Mouse (Mus musculus) splenic B cell, adult 2 months (primary cell): ENCODE results near the gene Best1.

Experiments used
- DNase-seq: peaks from one replicate; pipeline ENCODE4 v3.0.0-alpha.2; 2011; ENCODE audit warnings: low read depth, low spot score
- H3K27me3 ChIP-seq: 2 replicates; pipeline ENCODE4 v1.6.1; 2012; ENCODE audit warnings: mild to moderate bottlenecking, low read length, moderate library complexity, mixed read lengths; ENCODE audit not compliant: control insufficient read depth, poor library complexity, insufficient read depth, severe bottlenecking
- H3K36me3 ChIP-seq: 2 replicates; pipeline ENCODE4 v1.6.1; 2012; ENCODE audit warnings: mild to moderate bottlenecking, low read length, moderate library complexity, mixed read lengths; ENCODE audit not compliant: control insufficient read depth, poor library complexity, insufficient read depth, severe bottlenecking

Best1 gene

DNA sequence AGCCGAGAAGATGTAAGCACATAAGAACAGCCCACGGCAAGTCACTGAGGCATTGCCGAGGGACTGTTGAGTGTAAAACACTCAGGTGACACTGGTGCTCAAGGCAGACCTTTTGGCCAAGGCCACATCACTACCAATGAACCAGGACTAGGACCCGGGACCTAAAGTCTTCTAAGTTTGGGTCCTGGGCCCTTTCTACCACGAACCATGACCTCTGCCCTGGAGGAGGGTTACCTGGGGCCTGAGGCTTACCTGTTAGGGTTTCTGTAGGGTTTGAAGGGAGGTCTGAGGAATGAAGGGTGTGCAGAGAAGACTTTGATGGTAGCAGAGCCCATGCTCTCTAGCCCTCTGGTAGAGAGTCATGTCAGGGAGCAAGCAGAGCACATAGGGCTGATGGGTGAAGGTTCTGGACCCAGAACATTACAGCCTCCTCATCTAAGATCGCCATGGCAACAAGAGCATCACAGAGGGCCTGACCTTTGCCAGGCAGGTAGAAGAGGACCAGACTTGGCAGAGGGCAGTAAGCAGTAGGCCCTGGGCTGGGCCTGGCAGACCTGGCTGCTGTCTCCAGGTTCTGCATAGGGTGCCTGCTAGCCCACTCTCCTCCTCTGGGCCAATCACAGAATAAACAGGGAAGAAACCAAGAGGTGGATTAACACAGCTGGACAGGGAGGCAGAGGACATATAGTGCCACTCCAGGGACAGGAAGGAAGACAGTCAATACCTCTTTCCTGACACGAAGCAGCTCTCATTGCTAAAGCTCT, at the start of gene Best1, which contains the start of gene Rab3il1:
Best1 (minus strand) TSS at position 428 of the 764 bp plus-strand sequence.
Rab3il1 (plus strand) TSS at position 464 of the 764 bp plus-strand sequence.
- no peak for DNase-seq
- H3K27me3 ChIP-seq: no peaks in the 10 kb centered on the region
- H3K36me3 ChIP-seq: no peaks in the 10 kb centered on the region

DNA sequence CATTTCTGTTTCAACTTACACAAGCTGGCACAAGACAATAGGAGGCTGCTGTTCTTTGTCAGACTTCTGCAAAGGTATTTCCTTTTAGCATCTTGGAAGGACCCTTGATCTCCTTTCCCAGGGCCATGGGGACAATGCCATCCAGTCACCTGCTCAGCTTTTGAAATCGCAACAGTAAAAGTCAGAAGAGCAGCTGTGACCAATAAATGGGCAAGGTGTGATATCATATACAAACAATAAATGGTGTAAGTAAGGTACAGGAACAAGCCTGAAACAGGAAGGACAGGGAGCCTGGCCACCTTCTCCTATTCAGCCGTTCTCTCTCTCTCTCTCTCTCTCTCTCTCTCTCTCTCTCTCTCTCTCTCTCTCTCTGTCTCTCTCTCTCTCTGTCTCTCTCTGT, 49.0 kb upstream of the Best1 start:
- Histone ChIP-seq H3K36me3 (no peaks in the 10 kb centered on the region), H3K27me3 (no peaks in the 10 kb centered on the region)
- no peak for DNase-seq

DNA sequence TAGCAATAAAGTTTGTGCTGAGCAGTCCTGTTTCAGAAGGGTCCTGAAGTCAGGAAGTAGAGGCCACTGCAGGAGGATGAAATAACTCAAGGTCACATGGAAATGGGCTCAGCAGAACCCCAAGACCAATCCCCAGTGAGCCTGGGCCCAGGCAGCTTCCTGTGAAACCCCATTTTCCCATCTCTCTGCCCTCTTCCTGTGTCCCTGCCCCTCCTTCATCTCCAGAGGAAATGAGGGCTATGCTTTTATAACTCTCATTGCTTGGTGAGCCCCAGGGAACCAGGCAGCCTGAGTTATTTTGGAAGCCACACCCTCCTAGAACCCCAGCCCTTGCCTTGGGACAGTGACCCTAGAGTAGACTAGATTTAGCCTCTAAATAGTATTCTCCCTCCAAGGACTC, 48.1 kb upstream of the Best1 start:
- DNase-seq: no peak
- Histone ChIP-seq H3K36me3 (no peaks in the 10 kb centered on the region), H3K27me3 (no peaks in the 10 kb centered on the region)

DNA sequence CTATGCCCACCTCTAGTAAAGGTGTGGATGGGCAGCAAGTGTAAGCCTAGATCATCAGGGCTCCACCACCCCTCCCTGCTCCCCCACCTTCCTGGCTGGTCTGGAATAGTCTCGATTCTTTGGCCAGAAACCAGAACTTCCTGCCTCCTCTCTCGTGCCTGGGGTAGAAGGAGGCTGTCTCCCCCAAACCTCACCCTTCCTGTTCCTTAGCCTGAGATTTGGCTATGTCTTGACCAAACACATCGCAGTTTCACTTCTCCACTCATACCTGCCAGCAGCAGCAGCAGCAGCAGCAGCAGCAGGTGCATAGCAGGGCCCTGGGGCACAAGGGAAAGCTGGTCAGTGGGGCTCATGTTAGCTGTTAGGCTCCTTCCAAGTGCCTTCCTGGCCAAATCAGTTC, 45.5 kb upstream of the Best1 start:
- Histone ChIP-seq H3K27me3 (no peaks in the 10 kb centered on the region), H3K36me3 (no peaks in the 10 kb centered on the region)
- DNase-seq: peak; percentile 73

- Histone ChIP-seq H3K36me3 (no peaks in the 10 kb centered on the region), H3K27me3 (no peaks in the 10 kb centered on the region)
- DNase-seq: no peak
Measured at GRCm38 (mm10) chr19:10046346-10046745, 44.9 kb upstream of the Best1 start.

DNA sequence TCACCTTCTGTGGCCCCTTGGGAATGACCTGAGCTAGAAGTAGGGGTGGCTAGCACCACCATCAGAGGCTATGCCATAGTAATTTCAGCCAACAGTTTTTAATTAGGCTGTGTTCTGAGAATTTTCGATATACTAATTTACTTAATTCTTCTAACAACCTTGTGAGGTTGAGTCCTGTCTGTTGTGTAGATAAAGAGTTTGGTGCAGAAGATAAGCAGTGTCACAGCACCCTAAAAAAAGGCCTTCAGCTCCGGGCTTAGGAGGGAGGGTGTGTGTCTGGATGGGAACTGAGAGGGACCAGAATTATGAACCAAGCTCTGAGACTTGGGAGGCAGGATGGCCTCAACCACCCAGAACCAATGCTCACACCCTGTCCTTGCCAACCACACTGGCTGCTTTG, 44.3 kb upstream of the Best1 start:
- Histone ChIP-seq H3K36me3 (no peaks in the 10 kb centered on the region), H3K27me3 (no peaks in the 10 kb centered on the region)
- DNase-seq: no peak

DNA sequence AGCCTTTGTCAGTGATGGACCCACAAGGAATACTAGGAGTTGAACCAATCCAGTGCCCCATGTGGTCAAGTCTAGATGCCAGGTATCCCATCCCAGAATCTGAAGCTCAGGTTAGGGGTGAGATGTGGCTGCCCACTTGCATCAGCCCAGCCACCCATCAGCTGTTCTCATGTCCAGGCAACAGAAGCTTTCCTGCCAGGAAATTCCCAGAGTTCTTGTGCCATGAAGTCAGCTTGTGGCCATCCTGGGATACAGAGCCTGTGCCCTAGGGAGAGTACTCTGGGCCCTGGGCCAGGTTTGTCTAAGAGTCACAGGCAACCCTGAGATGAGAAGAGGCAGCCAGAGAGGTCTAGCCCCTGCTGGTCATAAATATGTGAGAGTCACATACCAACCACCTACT, 42.2 kb upstream of the Best1 start:
- no peak for DNase-seq
- Histone ChIP-seq H3K27me3 (no peaks in the 10 kb centered on the region), H3K36me3 (no peaks in the 10 kb centered on the region)

- DNase-seq: no peak
- no peaks in the 10 kb centered on the region for H3K36me3 ChIP-seq
- H3K27me3 ChIP-seq: no peaks in the 10 kb centered on the region
Measured at GRCm38 (mm10) chr19:10042816-10043215, 41.4 kb upstream of the Best1 start.

DNA sequence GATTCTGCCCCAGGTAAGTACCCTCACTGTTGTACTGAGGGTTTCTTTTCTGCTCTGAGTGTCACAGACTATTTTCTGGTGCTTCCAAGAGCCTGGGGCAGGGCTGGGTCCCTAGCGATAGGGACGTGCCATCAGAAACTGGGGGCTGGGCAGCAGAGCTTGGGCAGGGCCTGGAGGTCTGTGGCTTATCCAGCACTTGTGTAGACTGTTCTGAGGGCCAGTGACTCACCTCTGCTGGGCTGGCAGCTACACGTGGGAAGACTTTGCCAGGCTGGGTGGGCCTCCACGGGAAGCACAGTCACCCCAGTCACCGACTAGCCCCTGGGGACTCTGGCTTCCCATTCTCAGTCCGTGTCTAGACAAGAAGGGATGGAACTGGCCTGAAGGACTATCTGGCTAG, 40.8 kb upstream of the Best1 start:
- no peaks in the 10 kb centered on the region for H3K36me3 ChIP-seq
- H3K27me3 ChIP-seq: no peaks in the 10 kb centered on the region
- DNase-seq: no peak

DNA sequence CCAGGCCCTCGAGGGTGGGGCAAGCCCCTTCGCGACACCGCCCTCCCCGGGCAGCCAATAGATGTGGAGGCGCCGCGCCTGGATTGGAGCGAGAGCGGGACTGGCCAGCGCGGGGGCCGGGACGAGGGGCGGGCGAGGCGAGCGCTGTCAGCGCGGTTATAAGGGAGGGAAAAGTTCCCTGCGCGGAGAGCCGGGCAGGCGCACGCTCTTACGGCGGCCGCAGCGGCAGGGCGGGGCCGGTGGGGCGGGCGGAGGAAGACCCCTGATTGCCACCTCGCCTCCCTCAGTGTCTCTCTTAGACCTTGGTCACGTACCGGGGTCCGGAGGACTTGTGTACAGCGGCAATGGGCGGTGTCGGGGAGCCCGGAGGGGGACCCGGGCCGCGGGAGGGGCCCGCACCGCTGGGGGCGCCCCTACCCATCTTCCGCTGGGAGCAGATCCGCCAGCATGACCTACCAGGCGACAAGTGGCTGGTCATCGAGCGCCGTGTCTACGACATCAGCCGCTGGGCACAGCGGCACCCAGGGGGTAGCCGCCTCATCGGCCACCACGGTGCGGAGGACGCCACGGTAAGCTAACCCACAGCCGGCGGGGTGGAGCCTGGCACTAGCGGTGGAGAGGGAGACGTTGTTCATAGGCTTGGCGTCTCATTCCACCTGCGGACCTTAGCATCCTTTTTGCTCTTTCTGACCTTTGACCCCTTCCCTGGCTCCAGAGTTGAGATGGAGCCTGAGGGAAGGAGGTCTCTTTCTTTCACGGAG, 40.1 kb upstream of the Best1 start, which contains the start of gene Fads3:
Fads3 (plus strand) TSS at position 182 of the 761 bp plus-strand sequence.
- Histone ChIP-seq H3K27me3 (no peaks in the 10 kb centered on the region), H3K36me3 (no peaks in the 10 kb centered on the region)
- DNase-seq: peak; percentile 45

DNA sequence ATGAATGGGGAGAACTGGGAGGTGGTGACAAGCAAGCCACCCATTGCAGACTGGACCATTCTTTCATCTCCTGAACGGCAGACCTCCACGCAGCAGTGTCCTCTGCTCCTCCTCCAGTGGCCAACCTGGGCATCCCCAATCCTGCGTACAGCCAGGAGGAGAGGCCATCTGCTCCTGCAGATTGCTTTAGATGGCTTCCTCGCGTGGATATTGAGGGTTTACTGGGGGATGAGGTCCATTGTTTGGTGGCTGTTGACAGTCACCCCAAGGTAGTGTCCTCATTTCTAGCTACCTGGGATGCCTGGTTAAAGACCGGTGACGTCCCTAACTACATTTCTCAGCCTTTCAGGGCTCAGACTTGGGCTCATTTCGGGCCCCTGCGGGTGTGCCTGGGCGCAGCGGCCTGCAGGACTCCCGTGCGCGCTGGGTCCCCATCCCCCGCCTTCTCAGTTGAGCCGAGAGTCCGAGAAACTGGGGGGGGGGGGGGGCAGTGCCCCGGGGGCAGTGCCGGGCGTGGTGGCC, 39.5 kb upstream of the Best1 start:
- Histone ChIP-seq H3K36me3 (no peaks in the 10 kb centered on the region), H3K27me3 (no peaks in the 10 kb centered on the region)
- no peak for DNase-seq

DNA sequence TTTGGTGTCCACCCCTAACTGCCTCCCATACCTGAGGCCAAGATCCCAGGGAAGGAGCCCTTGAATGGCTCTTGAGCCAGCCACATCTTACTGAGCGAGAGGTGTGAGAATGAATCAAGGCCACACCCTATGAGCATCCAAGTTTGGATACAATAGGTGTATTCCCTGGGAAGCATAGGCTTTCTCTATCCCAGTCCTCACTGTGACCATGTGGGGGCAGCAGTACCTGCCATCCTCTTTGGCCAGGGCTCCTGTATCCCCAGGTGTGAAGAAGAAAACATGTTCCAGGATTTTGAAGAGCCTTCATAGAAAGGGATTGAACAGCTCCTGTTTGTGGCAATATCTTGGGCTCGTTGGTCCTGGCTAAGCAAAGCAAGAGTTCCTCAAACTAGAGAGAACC, 38.2 kb upstream of the Best1 start:
- Histone ChIP-seq H3K27me3 (no peaks in the 10 kb centered on the region), H3K36me3 (no peaks in the 10 kb centered on the region)
- DNase-seq: no peak

DNA sequence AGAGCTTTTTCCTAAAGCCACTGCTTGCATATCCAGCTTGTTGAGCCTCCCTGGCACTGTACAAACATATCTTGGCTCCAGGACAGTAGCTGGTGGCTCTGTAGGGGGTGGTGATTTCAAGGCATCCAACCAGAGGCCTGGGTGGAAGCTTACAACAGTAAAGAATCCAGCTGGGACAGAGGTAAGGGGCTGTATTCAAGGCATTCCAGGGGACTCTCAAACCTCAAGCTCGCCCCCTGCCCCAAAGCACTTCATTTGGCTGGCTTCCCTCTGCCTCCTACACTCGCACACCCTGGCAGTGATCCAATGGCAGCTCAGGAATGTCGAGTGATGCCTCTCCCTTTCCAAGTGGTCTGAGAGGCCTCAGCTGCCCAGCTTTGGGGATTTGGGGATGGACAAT, 37.5 kb upstream of the Best1 start:
- DNase-seq: no peak
- H3K36me3 ChIP-seq: no peaks in the 10 kb centered on the region
- no peaks in the 10 kb centered on the region for H3K27me3 ChIP-seq

GRCm38 (mm10) chr19:10038364-10038763, 36.9 kb upstream of the Best1 start:
- no peaks in the 10 kb centered on the region for H3K36me3 ChIP-seq
- no peaks in the 10 kb centered on the region for H3K27me3 ChIP-seq
- DNase-seq: no peak

- Histone ChIP-seq H3K27me3 (no peaks in the 10 kb centered on the region), H3K36me3 (no peaks in the 10 kb centered on the region)
- DNase-seq: no peak
Measured at GRCm38 (mm10) chr19:10037534-10037933, 36.1 kb upstream of the Best1 start.
